Mouse (Mus musculus): ENCODE data around the gene Mup12.
"Not testable (repeated sequence)": the region's sequence is repeated elsewhere in the genome, so short reads cannot be mapped to it uniquely, and the experiment has no call there.

The Mup12 gene

DNA sequence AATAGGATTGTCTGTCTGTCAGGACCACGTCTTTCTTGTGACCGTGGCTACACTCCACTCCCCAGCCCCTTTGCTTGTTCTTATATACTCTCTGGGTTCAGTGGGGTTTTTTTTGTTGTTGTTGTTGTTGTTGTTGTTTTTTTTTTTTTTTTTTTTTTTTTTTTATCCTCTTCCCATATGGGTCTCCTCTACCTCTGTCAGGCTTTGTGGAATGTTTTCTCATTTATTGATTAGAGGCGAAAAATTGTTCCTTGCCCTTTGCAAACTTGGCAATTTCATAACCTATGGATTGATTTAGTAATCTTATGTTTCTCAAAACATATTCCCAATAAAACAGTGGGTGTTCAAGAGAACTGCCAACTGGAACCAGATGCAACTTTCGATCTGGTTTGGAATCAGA lies at the start of gene Mup12:
Gene Mup12 (minus strand): TSS at position 101 of the 400 bp plus-strand sequence.
- not testable (repeated sequence) for DNase-seq

Measured in cerebellum, adult 8-10 months (tissue).